ENCODE assay signal across 17 mouse cellular contexts in genomic region chr7:90353488-90354228, GRCm38 (mm10). TPM values are rescaled to one million over a fixed set of nuclear protein-coding genes. Genes with fewer than 3 reads are reported as not detected.
DNase-seq lines count a peak whose midpoint lies in the region; ATAC-seq and TF ChIP-seq lines count a peak whose summit lies in the region.
"Had no signal": no experiment of that assay in that cellular context is flagged by ENCODE, and none has a peak within 500 bp of the region (broad histone marks: within the 10 kb centered on the region; RNA-seq: fewer than 3 reads in every experiment).

No protein-coding gene starts in this region.

- 94% methylated on average over 12 of the region's 12 CpGs for whole genome bisulfite sequencing in cerebellum, adult 2 months

- DNase-seq in gastrocnemius, adult 18-20 months (ENCODE audit: low spot score): peak; percentile 3
- no peak for DNase-seq in gastrocnemius, postnatal 10 days
- peak; percentile 38 to 44 for DNase-seq in spleen, postnatal 36 days (ENCODE audit: low spot score in 2 of 2)
- no peak for DNase-seq in spleen, postnatal 4 days (ENCODE audit: low spot score in 2 of 2)
- DNase-seq in liver: no peak
- DNase-seq in retina, embryonic 14.5 days (ENCODE audit: low spot score): no peak
- no peak for DNase-seq in cerebellum, adult 2 months
- DNase-seq: adrenal gland, adult 2 months; cerebellum, postnatal 14 days; kidney, adult 11 months; liver, postnatal 0 days; right cerebral cortex, postnatal 25 days had no signal

- no peak for TF ChIP-seq CTCF in cerebellum, adult 2 months (IDR thresholded peaks at IDR 0.05; ENCODE audit: borderline replicate concordance, insufficient read depth, low read depth, low read length)

- H3K27me3 ChIP-seq in cerebellum, adult 2 months (ENCODE audit: control insufficient read depth, insufficient read depth, low read length): no peaks in the 10 kb centered on the region
- H3K27me3 ChIP-seq: neural tube, embryonic 13.5 days had no signal

- ATAC-seq in neutrophil, adult 5-6 weeks (ENCODE audit: extremely low read depth, insufficient number of reproducible peaks, low FRiP score, poor library complexity, severe bottlenecking): peak; percentile 55; the same call in 1 of the 2 replicates
- ATAC-seq: forebrain, embryonic 16.5 days; liver, postnatal 0 days had no signal

- H3K27ac ChIP-seq in cerebellum, adult 2 months (ENCODE audit: insufficient read depth, low read length): no peak overlapping the region
- H3K27ac ChIP-seq: layer of hippocampus, adult 2 months; limb, embryonic 10.5 days; neural tube, embryonic 13.5 days had no signal

- H3K4me1 ChIP-seq in cerebellum, adult 2 months (ENCODE audit: control insufficient read depth, insufficient read depth, low read length): peaks cover 9% of the 10 kb centered on the region; the same call in 1 of the 2 replicates
- H3K4me1 ChIP-seq: neural tube, embryonic 13.5 days had no signal

- no peak overlapping the region for H3K4me3 ChIP-seq in cerebellum, adult 2 months (replicated peaks; ENCODE audit: insufficient read depth, low read depth, low read length)
- H3K4me3 ChIP-seq: layer of hippocampus, adult 2 months; limb, embryonic 10.5 days; neural tube, embryonic 13.5 days had no signal

- TF ChIP-seq POLR2A in cerebellum, adult 2 months (IDR thresholded peaks at IDR 0.05; ENCODE audit: borderline replicate concordance, insufficient read depth, low read length): no peak

RNA-seq across cellular contexts. Expression of gene Sytl2, which starts 51.6 kb away (rescaled TPM):
- 1 to 10 TPM; 3.4 to 3.7 TPM for total RNA-seq in gastrocnemius, adult 18-20 months (2021)
- total RNA-seq in gastrocnemius, postnatal 10 days (2021): 10 to 100 TPM; 75.0 to 91.4 TPM
- 2.7 and 5.0 TPM in 2 replicates for total RNA-seq in neutrophil, adult 5-6 weeks (2017)
- polyA plus RNA-seq in cerebellum, adult 2 months (2012; rRNA removed): 39.9 and 44.8 TPM in 2 replicates

Comparison
In these comparisons a context has a peak if more than half of its experiments do, and no peak if none do; other contexts are left out.
1. DNase-seq: peak in gastrocnemius, adult 18-20 months (single experiment) and spleen, postnatal 36 days (2 of 2); none in gastrocnemius, postnatal 10 days (single experiment), spleen, postnatal 4 days (0 of 2), liver (single experiment), retina, embryonic 14.5 days (single experiment) and cerebellum, adult 2 months (0 of 2).
2. RNA of gene Sytl2, which starts 51.6 kb away (total RNA-seq): 75.0 to 91.4 TPM in gastrocnemius, postnatal 10 days; 2.7 to 5.0 TPM in neutrophil, adult 5-6 weeks and 3.4 to 3.7 TPM in gastrocnemius, adult 18-20 months; every median in the first group is over 10 times any median in the second.